Mouse (Mus musculus) granulocyte monocyte progenitor cell, adult 5-6 weeks (primary cell): ENCODE results near the gene Nprl3. TPM values are rescaled to one million over a fixed set of nuclear protein-coding genes. Genes with fewer than 3 reads are reported as not detected.

Experiments
- ATAC-seq: replicated peaks from 2 replicates; pipeline ENCODE4 v1.8.0; 2016; ENCODE audit warnings: mild to moderate bottlenecking, moderate TSS enrichment, inconsistent platforms; ENCODE audit not compliant: poor library complexity, severe bottlenecking
- total RNA-seq, 2 experiments: library from RNA; stranded (forward) in 1 of 2; stranded (reverse) in 1 of 2; fragments of 200-712, 200-1000 nt in 1 of 2; fragments of >200 nt in 1 of 2; fragmentation: Nextera tagmentation in 1 of 2; gene quantifications; 2 replicates each; pipeline ENCODE4 v1.2.3; 2014 to 2017

Gene Nprl3
- total RNA-seq, 2 experiments from 2014 or later = 17.7 to 25.3 TPM

DNA sequence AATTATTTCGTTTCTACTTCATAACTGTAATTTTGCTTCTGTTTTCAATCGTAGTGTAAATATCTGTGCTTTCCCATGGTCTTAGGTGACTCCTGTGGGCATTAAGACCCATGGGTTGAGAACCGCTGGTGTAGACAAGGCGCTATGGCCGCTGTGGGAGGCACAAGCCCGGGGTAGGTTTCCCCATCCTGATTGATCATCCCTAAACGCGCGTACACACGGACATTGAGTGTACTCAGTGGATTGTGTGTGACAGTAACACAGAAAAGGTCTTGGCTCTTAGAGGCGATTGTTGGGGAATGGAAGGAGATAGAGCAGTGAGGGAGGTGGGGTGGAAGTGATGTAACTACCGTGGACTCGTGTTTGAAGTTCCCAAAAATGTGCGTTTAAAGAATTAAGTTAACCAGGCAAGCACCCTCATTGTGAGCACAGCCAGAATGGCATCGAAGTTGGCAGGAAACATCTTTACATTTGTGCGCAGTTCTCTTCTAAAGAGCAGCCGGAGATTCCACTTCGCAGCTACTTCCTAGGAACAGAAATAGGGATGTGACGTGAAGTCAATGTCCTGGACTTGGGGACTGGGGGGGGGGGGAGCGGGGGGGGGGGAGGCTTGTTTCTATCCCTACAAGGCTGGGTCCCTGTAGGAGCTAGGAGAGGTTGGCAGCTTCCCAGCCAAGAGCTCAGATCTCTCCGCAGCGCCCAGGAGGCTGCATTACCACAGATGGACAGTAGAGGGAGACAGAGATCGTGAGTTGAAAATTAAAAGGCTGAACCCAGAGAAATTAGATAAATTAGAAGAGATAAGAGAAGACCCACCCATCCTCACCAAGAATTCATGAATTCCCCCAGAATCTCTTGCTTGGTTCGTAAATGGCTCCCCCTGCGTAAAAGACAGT, 85.3 kb downstream of the Nprl3 start:
- peak; percentile 96 for ATAC-seq

DNA sequence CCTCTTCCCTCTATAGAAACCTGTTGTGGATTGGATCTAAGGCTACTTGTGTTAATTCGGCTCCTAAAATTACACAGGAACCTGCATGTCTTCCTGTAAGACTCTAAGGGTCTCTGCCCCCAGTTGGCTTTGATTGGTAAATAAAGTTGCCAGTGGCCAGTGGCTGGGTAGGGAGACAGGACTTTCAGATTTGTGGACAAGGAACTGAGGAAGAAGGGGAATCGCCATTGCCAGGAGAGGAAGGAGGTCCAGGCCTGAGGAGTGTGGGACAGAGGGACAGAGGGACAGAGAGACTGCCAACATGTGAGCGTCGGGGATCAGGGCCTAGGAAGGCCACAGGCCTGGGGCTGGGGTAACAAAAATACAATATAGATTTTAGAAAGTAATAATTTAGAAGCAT, 86.3 kb downstream of the Nprl3 start:
- no peak for ATAC-seq

DNA sequence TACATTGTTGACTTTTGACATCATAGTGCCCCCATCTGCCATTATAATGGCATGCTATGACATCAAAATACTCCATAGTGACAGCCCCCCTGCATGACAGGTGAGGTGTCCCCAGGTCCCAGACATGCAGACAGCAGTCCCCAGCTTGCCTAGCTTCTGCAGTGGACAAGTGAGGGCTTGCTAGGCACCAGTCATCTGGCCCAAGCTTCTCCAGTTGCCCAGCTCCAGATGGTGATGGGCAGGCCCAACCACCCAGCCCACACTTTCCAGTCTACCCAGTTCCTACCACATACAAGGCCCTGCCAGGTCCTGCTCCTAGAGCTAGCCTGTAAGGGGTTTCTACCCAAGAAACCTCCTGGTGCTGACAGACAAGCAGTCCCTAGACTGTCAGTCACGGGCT, 89.0 kb downstream of the Nprl3 start:
- no peak for ATAC-seq

Other genes starting within 250 kb of the Nprl3 start
- not detected in 2 replicates for gene Il9r, start 67.4 kb downstream of the Nprl3 start, total RNA-seq (2014; fragmentation: Nextera tagmentation)
- gene Il9r, start 67.4 kb downstream of the Nprl3 start, total RNA-seq (2017) = not detected in 2 replicates
- 50.3 and 58.3 TPM in 2 replicates for gene Snrnp25, start 62.3 kb downstream of the Nprl3 start, total RNA-seq (2014; fragmentation: Nextera tagmentation)
- gene Snrnp25, start 62.3 kb downstream of the Nprl3 start, total RNA-seq (2017) = 75.1 and 78.0 TPM in 2 replicates
- 0.26 TPM in 1 of 2 replicates, not detected in the other for gene Rhbdf1, start 45.4 kb downstream of the Nprl3 start, total RNA-seq (2014; fragmentation: Nextera tagmentation)
- 1.0 TPM in 1 of 2 replicates, not detected in the other for gene Rhbdf1, start 45.4 kb downstream of the Nprl3 start, total RNA-seq (2017)
- gene Mpg, start 41.2 kb downstream of the Nprl3 start, total RNA-seq (2014; fragmentation: Nextera tagmentation) = 11.6 and 12.9 TPM in 2 replicates
- gene Mpg, start 41.2 kb downstream of the Nprl3 start, total RNA-seq (2017) = 4.4 and 5.7 TPM in 2 replicates
- gene Hba-x, start 8.7 kb upstream of the Nprl3 start, total RNA-seq (2014; fragmentation: Nextera tagmentation) = not detected in 2 replicates
- gene Hba-x, start 8.7 kb upstream of the Nprl3 start, total RNA-seq (2017) = not detected in 2 replicates
- gene Hba-a1, start 15.8 kb upstream of the Nprl3 start, total RNA-seq (2014; fragmentation: Nextera tagmentation) = 2.8 TPM in 1 of 2 replicates, not detected in the other
- gene Hba-a1, start 15.8 kb upstream of the Nprl3 start, total RNA-seq (2017) = 0.46 and 0.52 TPM in 2 replicates
- gene Hbq1b, start 19.3 kb upstream of the Nprl3 start, total RNA-seq (2014; fragmentation: Nextera tagmentation) = not detected in 2 replicates
- gene Hbq1b, start 19.3 kb upstream of the Nprl3 start, total RNA-seq (2017) = not detected in 2 replicates
- gene Hba-a2, start 28.8 kb upstream of the Nprl3 start, total RNA-seq (2014; fragmentation: Nextera tagmentation) = 0.73 TPM in 1 of 2 replicates, not detected in the other
- gene Hba-a2, start 28.8 kb upstream of the Nprl3 start, total RNA-seq (2017) = 6.1 and 16.0 TPM in 2 replicates
- gene Hbq1a, start 32.4 kb upstream of the Nprl3 start, total RNA-seq (2014; fragmentation: Nextera tagmentation) = not detected in 2 replicates
- gene Hbq1a, start 32.4 kb upstream of the Nprl3 start, total RNA-seq (2017) = not detected in 2 replicates
- 10.1 and 13.5 TPM in 2 replicates for gene Sh3pxd2b, start 80.1 kb upstream of the Nprl3 start, total RNA-seq (2014; fragmentation: Nextera tagmentation)
- gene Sh3pxd2b, start 80.1 kb upstream of the Nprl3 start, total RNA-seq (2017) = 1.8 and 3.4 TPM in 2 replicates
- gene Ubtd2, start 187.7 kb upstream of the Nprl3 start, total RNA-seq (2014; fragmentation: Nextera tagmentation) = 9.5 and 14.1 TPM in 2 replicates
- gene Ubtd2, start 187.7 kb upstream of the Nprl3 start, total RNA-seq (2017) = 3.6 and 7.3 TPM in 2 replicates